Mouse (Mus musculus) heart, embryonic 15.5 days (tissue): ENCODE results near the gene Auts2. TPM values are rescaled to one million over a fixed set of nuclear protein-coding genes. Genes with fewer than 3 reads are reported as not detected.

Source experiments
- ATAC-seq: fragments of 200-750 bp; cut with Nextera tagmentation; replicated peaks from 2 replicates; pipeline ENCODE4 v1.8.0; 2017; ENCODE audit warnings: low read depth, moderate TSS enrichment; ENCODE audit not compliant: insufficient number of reproducible peaks, insufficient read depth, low FRiP score
- H3K27ac ChIP-seq: fragments of 300-500 bp; sonication (generic); 2 replicates; pipeline ENCODE4 v1.5.1; 2015; ENCODE audit warnings: mild to moderate bottlenecking, inconsistent platforms
- H3K27me3 ChIP-seq: fragments of 300-500 bp; sonication (generic); 2 replicates; pipeline ENCODE4 v1.6.1; 2015; ENCODE audit warnings: inconsistent platforms
- H3K36me3 ChIP-seq: fragments of 300-500 bp; sonication (generic); 2 replicates; pipeline ENCODE4 v1.6.1; 2015; ENCODE audit warnings: mild to moderate bottlenecking, inconsistent platforms
- H3K4me1 ChIP-seq: fragments of 300-500 bp; sonication (generic); replicated peaks from 2 replicates; pipeline ENCODE4 v1.6.1; 2015; ENCODE audit warnings: inconsistent platforms
- H3K4me2 ChIP-seq: fragments of 300-500 bp; sonication (generic); 2 replicates; pipeline ENCODE4 v1.6.1; 2015; ENCODE audit warnings: inconsistent platforms, mild to moderate bottlenecking, moderate library complexity
- H3K4me3 ChIP-seq: fragments of 300-500 bp; sonication (generic); 2 replicates; pipeline ENCODE4 v1.5.1; 2015; ENCODE audit warnings: mild to moderate bottlenecking, inconsistent platforms
- H3K9ac ChIP-seq: fragments of 300-500 bp; sonication (generic); 2 replicates; pipeline ENCODE4 v1.6.1; 2015; ENCODE audit warnings: mild to moderate bottlenecking, inconsistent platforms
- H3K9me3 ChIP-seq: fragments of 300-500 bp; sonication (generic); replicated peaks from 2 replicates; pipeline ENCODE4 v1.6.1; 2016; ENCODE audit warnings: inconsistent platforms
- WGBS: fragments of 180-500 bp; shearing (Covaris S2); methylation state at CpG from one replicate; pipeline ENCODE4 v1.1.7; 2015; ENCODE audit warnings: mixed read lengths; 5-methylcytosine and 5-hydroxymethylcytosine counted together
- polyA plus RNA-seq: library from polyadenylated mRNA; unstranded; fragments of >200 nt; fragmentation: Nextera tagmentation; extraction: Ambion mirVana; gene quantifications from 2 replicates; pipeline ENCODE4 v1.2.1, GENCODE M21; 2015

Gene Auts2
- polyA plus RNA-seq, 1 experiment from 2014 or later = 12.9 TPM

DNA sequence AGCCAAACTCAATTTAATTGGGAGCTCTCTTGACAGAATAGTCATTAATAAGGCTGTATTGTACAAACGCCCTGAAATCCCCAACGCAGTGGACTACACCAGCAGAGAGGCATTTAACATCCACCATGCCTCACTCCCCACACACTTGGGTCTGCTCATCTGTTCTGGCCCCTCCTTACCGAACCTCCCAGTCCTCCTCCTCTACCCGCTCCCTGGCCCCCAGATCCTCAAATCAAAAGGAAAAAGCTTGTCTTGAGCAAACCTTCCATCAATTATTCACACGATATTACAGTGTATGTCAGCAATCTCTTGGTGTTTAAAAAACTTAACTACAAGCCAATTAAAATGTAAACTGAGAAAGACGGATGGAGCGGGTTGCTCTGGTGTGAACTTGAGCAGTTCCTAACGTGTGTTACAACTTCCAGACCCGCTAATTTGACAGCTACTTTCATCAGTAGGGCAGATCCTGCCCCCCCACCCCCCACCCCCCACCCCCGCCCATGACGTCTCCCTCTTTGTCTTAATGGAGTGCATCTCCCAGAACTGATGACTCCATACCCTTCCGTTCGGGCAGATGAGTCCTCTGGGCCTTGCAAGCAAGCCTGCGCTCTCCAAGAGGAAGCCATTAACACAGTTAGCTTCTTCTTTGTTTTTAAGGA lies 703.4 kb downstream of the Auts2 start:
- Histone ChIP-seq H3K27ac (no peak overlapping the region), H3K36me3 (no peaks in the 10 kb centered on the region), H3K27me3 (no peaks in the 10 kb centered on the region), H3K9ac (no peak overlapping the region), H3K4me2 (no peak overlapping the region), H3K4me1 (no peaks in the 10 kb centered on the region), H3K4me3 (no peak overlapping the region), H3K9me3 (no peaks in the 10 kb centered on the region)
- ATAC-seq = no peak
- 60% methylated on average over 14 of the region's 14 CpGs for WGBS

DNA sequence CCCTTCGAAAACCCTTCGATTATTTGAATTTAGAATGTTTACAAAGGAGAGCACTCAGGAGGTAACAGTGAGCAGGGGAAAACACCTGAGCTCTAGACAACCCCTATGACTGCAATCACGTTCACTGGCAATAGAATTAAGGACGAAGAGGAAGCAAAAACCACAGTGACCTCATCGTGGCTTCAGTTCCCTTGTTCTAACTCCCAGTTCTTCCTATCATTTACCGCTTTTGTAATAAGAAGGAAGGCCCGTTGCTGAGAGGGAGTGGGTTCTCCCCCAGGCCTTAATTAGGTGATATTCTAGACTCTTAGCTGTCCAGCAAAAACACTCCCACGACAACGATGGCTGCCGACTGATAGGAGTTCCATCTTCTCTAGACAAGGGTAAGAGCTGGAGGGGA lies 704.1 kb downstream of the Auts2 start:
- Histone ChIP-seq H3K9me3 (no peaks in the 10 kb centered on the region), H3K4me3 (no peak overlapping the region), H3K4me2 (no peak overlapping the region), H3K36me3 (no peaks in the 10 kb centered on the region), H3K27me3 (no peaks in the 10 kb centered on the region), H3K9ac (no peak overlapping the region), H3K27ac (no peak overlapping the region), H3K4me1 (no peaks in the 10 kb centered on the region)
- no peak for ATAC-seq
- WGBS = 70% methylated on average over 10 of the region's 10 CpGs

DNA sequence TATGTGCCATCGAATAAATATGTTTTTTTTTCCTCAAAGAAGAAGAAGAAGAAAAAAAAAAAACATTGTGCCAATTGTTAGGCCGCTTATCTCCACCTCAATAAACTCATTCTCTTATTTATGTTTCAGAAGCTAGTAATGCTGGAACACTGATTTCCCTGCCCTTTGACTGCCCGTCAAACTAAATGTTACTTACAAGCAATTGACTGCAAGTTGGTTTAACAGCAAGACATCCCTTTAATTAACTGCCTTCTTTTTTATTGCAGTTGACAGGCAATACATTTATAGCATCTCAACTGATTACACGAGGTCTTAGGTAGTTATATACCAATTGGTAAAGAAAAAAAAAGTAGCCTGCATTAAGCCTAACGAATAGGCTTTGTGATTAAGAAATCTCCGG lies 705.1 kb downstream of the Auts2 start:
- 80% methylated on average over 6 of the region's 6 CpGs for WGBS
- ATAC-seq = no peak
- H3K36me3 ChIP-seq = no peaks in the 10 kb centered on the region

DNA sequence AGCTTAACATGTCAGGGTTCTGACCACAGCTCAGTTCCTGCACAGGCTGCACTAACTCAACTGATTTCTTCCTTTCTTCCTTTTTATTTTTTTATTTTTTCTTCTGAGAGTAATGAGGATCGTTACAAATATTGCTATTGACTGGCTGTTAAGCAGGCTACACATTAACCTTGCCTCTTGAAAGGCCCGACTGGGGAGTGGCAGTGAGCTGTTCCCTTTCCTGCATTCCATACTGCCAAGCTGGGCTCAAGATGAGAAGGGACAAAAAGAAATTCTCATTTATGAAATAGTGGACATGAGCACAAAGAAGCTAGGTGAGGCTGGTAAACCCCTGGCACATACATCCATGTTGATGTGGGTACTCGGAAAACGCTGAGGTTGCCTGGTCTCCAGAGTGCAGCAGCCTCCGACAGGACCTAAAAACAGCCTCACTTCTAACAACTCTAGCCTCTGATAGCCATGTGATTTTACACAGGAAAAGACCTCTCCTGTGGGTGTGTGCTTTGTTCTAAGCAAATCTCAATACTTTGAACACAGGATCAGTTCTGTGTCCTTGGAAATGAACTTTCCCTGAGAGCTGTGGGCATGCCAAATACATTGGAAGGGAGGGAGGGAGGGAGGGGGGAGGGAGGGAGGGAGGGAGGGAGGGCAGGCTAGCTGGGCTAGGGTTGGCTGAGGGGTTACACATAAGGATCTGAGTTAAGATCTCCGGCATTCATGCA lies 707.0 kb downstream of the Auts2 start:
- H3K4me1 ChIP-seq = no peaks in the 10 kb centered on the region
- no peak overlapping the region for H3K4me3 ChIP-seq
- no peaks in the 10 kb centered on the region for H3K36me3 ChIP-seq
- H3K9me3 ChIP-seq = no peaks in the 10 kb centered on the region
- no peak for ATAC-seq
- H3K4me2 ChIP-seq = no peak overlapping the region
- no peaks in the 10 kb centered on the region for H3K27me3 ChIP-seq
- no peak overlapping the region for H3K9ac ChIP-seq
- 66% methylated on average over 6 of the region's 6 CpGs for WGBS
- no peak overlapping the region for H3K27ac ChIP-seq

More for the DNA sequence above, 705.1 kb downstream of the Auts2 start:
- Histone ChIP-seq H3K27me3 (no peaks in the 10 kb centered on the region), H3K4me1 (no peaks in the 10 kb centered on the region), H3K9me3 (no peaks in the 10 kb centered on the region), H3K4me2 (no peak overlapping the region), H3K9ac (no peak overlapping the region), H3K27ac (no peak overlapping the region), H3K4me3 (no peak overlapping the region)

DNA sequence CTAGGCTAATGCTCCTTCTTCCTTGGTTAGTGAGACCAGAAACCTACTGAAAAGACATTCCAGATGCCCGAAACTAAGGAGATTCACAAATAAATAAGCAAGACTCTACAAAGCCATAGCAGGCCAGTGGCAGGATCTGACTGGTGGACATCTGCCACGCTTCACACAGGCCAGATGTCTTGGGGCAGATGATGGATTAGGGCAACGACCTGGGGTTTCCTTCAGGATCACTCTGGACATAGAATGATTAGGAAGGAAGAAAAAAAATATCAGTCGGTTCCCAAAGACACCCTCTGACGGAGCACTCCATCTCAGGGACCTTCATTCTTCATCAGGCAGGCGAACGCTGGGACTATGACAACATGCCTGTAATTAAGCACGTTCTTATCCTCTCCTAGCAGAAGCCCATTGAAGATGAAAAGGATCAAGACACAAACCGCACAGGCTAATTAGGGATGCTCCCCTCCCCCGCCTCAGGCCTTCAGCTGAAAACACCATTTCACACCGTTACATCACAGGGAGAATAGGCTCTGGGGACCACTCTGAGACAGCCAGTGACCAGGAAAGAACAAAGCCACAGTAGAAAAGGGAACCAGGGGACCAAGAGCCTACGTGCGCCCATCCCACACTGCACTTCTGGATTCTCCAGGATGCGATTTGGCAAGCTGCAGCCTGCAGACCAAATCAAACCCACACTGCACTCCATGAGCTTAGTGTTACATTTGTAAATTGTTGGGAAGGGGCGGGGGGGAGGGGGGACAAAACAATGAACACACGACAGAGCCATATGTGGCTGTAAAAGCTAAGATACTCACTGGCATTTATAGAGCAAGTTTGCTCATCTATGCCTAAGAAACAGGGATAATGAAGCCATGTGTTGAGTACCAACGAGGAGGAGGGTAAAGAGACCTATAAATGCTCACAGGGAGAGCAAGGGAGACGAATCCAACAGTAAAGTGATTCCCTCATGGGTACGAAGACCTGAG lies 710.0 kb downstream of the Auts2 start:
- Histone ChIP-seq H3K27me3 (no peaks in the 10 kb centered on the region), H3K27ac (no peak overlapping the region), H3K4me1 (peaks cover 9% of the 10 kb centered on the region), H3K9me3 (no peaks in the 10 kb centered on the region), H3K4me2 (no peak overlapping the region), H3K4me3 (no peak overlapping the region), H3K9ac (no peak overlapping the region), H3K36me3 (no peaks in the 10 kb centered on the region)
- no peak for ATAC-seq
- 64% methylated on average over 19 of the region's 19 CpGs for WGBS

DNA sequence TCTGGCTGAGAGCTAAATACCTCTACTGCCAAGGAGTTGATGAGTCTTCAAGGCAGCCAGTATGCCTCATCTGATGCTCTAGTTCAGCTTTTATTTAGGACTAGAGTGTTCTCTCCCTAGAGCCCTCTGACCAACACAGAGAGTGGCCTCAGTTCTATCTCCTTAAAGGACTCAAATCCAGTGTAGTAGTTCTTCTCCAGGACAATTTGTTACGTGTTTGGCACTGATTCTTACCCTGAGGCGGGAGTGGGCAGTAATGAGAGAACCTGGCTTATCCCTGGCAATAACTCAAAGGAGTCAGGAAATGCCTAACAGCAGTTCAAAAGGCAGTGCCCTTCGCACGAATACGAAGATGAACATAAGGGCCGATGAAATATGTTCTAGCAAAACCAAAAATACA lies 713.0 kb downstream of the Auts2 start:
- H3K4me2 ChIP-seq = no peak overlapping the region
- no peaks in the 10 kb centered on the region for H3K9me3 ChIP-seq
- H3K36me3 ChIP-seq = no peaks in the 10 kb centered on the region
- no peak overlapping the region for H3K9ac ChIP-seq
- H3K4me3 ChIP-seq = no peak overlapping the region
- ATAC-seq = no peak
- no peaks in the 10 kb centered on the region for H3K27me3 ChIP-seq
- WGBS = 69% methylated on average over 6 of the region's 6 CpGs
- H3K4me1 ChIP-seq = peaks cover 9% of the 10 kb centered on the region
- H3K27ac ChIP-seq = no peak overlapping the region

DNA sequence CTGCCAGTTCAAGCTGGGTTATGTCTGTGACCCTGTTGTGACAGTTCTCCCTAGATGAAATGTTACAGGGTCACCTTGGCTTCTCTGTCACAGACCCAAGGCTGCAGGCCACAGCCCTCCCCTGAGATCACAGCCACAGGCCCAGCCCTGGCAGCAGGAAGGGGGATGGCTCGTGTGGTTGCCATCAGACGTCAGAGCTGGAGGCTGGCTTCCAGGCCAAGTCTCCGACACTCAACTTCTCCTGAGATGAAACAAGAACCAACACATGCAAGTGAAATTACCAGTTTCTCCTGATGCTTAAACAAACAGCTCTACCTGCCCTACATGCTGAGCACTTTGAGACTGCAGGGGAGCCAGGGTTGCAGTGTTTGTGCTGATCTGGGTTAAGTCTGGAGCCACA lies 713.9 kb downstream of the Auts2 start:
- ATAC-seq = 0 out of 2 replicates have a peak, but pooled peaks have one; percentile 35
- no peaks in the 10 kb centered on the region for H3K36me3 ChIP-seq
- peaks cover 9% of the 10 kb centered on the region for H3K4me1 ChIP-seq
- 17% methylated on average over 3 of the region's 3 CpGs for WGBS
- H3K9me3 ChIP-seq = no peaks in the 10 kb centered on the region
- no peak overlapping the region for H3K27ac ChIP-seq
- H3K4me3 ChIP-seq = no peak overlapping the region
- H3K27me3 ChIP-seq = no peaks in the 10 kb centered on the region
- H3K4me2 ChIP-seq = no peak overlapping the region
- no peak overlapping the region for H3K9ac ChIP-seq

DNA sequence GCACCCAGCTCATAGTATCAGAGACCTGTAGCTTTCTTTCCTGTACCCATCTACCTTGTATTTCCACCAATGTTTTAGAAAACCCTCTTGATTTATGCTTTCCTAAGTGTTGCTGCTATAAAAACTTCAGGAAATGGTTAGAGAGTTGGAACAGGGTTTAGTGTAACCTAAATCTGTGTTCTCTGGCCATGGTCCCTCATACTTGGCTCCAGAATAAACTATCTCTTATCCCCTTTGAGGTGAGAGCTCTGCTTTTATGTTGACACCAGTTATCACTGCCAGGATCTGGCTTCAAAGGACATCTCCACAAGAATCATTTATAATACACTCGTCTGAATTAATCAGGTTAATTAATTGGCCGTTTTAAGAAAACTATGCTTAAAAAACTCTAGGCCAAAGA lies 714.5 kb downstream of the Auts2 start:
- no peak overlapping the region for H3K27ac ChIP-seq
- no peaks in the 10 kb centered on the region for H3K27me3 ChIP-seq
- no peaks in the 10 kb centered on the region for H3K9me3 ChIP-seq
- 51% methylated on average over 2 of the region's 2 CpGs for WGBS
- H3K4me3 ChIP-seq = no peak overlapping the region
- no peak overlapping the region for H3K9ac ChIP-seq
- no peak for ATAC-seq
- H3K4me2 ChIP-seq = no peak overlapping the region
- peaks cover 9% of the 10 kb centered on the region for H3K4me1 ChIP-seq
- no peaks in the 10 kb centered on the region for H3K36me3 ChIP-seq

DNA sequence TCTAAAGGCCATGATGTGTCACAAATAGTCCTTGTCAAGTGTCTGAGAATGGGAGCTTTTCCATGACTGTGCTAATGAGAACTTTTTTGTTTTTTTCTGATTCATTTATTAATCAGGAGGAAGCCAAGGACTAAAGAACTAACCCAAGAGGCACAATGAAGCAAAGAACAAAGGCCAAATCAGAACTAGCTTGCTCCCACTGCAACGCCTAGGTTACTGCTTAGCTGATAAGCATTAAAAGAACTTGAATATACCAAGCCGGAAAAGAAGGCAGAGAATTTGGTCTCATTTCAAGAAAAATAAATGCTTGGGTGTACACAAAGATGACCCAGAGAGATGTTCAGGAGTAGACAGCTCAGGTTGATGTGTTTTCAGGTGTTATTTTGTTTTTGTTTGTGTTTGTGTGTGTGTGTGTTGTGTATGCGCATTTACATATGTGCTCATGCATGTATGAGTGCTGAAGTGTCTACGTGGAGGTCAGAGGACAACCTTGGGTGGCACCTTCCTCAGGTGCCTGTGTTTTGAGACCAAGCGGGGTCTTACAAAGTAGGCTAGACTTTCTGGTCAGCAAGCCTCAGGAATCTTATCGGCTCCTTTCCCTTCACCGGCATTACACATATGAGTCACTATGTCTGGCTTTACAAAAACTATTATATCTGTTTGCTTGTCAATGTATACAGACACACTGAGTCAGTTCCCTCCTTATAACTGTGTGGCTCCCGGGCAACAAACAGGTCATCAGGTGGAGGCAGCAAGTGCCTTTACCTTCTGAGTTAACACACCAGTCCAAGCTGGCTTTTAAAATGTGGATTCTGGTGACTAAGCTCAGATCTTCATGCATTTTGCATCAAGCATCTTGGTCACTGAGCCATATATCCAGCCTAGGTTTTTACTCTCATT lies 716.5 kb downstream of the Auts2 start:
- H3K4me2 ChIP-seq = no peak overlapping the region
- peaks cover 9% of the 10 kb centered on the region for H3K4me1 ChIP-seq
- no peak overlapping the region for H3K9ac ChIP-seq
- ATAC-seq = no peak
- 77% methylated on average over 8 of the region's 8 CpGs for WGBS
- H3K4me3 ChIP-seq = no peak overlapping the region
- H3K27me3 ChIP-seq = no peaks in the 10 kb centered on the region
- H3K36me3 ChIP-seq = no peaks in the 10 kb centered on the region
- no peaks in the 10 kb centered on the region for H3K9me3 ChIP-seq
- H3K27ac ChIP-seq = no peak overlapping the region

DNA sequence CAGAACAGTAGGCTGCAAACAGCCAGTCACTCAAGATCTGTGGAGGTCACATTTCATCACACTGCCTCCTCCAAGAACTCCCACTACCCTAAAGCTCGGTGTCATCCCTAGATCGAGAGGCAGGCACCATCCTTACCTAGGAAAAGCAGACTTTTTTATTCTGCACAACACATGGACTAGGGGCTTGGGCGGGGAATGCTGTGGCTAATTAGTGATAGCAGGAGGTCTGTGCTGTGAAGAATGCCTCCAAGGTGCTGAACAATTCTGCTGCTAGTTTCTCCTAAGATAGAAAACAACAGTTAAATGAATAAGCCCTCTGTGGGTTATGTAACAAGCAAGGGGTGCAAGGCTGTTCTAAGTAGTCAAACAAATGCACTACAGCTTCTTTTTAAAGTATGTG lies 717.7 kb downstream of the Auts2 start:
- Histone ChIP-seq H3K9ac (no peak overlapping the region), H3K9me3 (no peaks in the 10 kb centered on the region), H3K27me3 (no peaks in the 10 kb centered on the region), H3K4me3 (no peak overlapping the region), H3K4me1 (peaks cover 9% of the 10 kb centered on the region), H3K27ac (no peak overlapping the region), H3K36me3 (no peaks in the 10 kb centered on the region), H3K4me2 (no peak overlapping the region)
- no peak for ATAC-seq
- WGBS = 67% methylated on average over 3 of the region's 3 CpGs
